Mouse (Mus musculus) frontal cortex, postnatal 14 days (tissue): Measurements from ENCODE around the gene Nefh.

Experiments used
- DNase-seq, 2 experiments: peaks; one replicate each; pipeline ENCODE4 v3.0.0; 2022; ENCODE audit warnings: low spot score in 2 of 2

The Nefh gene

GRCm38 (mm10) chr11:4953401-4953800 is 5.5 kb upstream of the Nefh start:
- no peak for DNase-seq

GRCm38 (mm10) chr11:4949256-4950044 is 1.6 kb upstream of the Nefh start:
- DNase-seq: no peak

- no peak for DNase-seq
Observed at GRCm38 (mm10) chr11:4948792-4949191, 928 bp upstream of the Nefh start.

GRCm38 (mm10) chr11:4946947-4947812 is 684 bp downstream of the Nefh start:
- DNase-seq: peak; percentile 79 to 84

GRCm38 (mm10) chr11:4946530-4946929 is 1.3 kb downstream of the Nefh start:
- no peak for DNase-seq

GRCm38 (mm10) chr11:4936243-4936642 is 11.6 kb downstream of the Nefh start:
- DNase-seq: no peak

- no peak for DNase-seq
Observed at GRCm38 (mm10) chr11:4931009-4931601, 16.8 kb downstream of the Nefh start.

- no peak for DNase-seq
Observed at GRCm38 (mm10) chr11:4927224-4927623, 20.6 kb downstream of the Nefh start.

- no peak for DNase-seq
Observed at GRCm38 (mm10) chr11:4921751-4922150, 26.1 kb downstream of the Nefh start.

GRCm38 (mm10) chr11:4921281-4921680 is 26.6 kb downstream of the Nefh start:
- no peak for DNase-seq

GRCm38 (mm10) chr11:4916068-4916467 is 31.8 kb downstream of the Nefh start:
- peak in 1 of 2 experiments; percentile 58 for DNase-seq

GRCm38 (mm10) chr11:4906231-4906630 is 41.6 kb downstream of the Nefh start:
- DNase-seq: no peak

- no peak for DNase-seq
Observed at GRCm38 (mm10) chr11:4901956-4902355, 45.9 kb downstream of the Nefh start.

GRCm38 (mm10) chr11:4900437-4900836 is 47.4 kb downstream of the Nefh start:
- DNase-seq: no peak

GRCm38 (mm10) chr11:4894848-4895816 is 52.7 kb downstream of the Nefh start, which contains the start of gene Thoc5:
Thoc5 (plus strand) TSS chr11:4895320.
- DNase-seq: peak; percentile 67 to 75
